Mouse (Mus musculus) intestine, embryonic 16.5 days (tissue): ENCODE results near the gene Krt35. TPM values are rescaled to one million over a fixed set of nuclear protein-coding genes. Genes with fewer than 3 reads are reported as not detected.

Experiments
- polyA plus RNA-seq: library from polyadenylated mRNA; unstranded; fragments of >200 nt; fragmentation: Nextera tagmentation; extraction: Ambion mirVana; gene quantifications from 2 replicates; pipeline ENCODE4 v1.2.1, GENCODE M21; 2015

Krt35 gene
- polyA plus RNA-seq, 1 experiment from 2014 or later: 0.07 TPM

Other genes starting within 250 kb of the Krt35 start
- not detected in 2 replicates for gene Krtap4-16, start 244.6 kb downstream of the Krt35 start, polyA plus RNA-seq
- gene Gm11568, start 238.3 kb downstream of the Krt35 start, polyA plus RNA-seq: not detected in 2 replicates
- gene Gm11559, start 231.8 kb downstream of the Krt35 start, polyA plus RNA-seq: not detected in 2 replicates
- gene Krtap9-1, start 222.9 kb downstream of the Krt35 start, polyA plus RNA-seq: not detected in 2 replicates
- gene Gm11567, start 217.1 kb downstream of the Krt35 start, polyA plus RNA-seq: not detected in 2 replicates
- not detected in 2 replicates for gene Krtap31-1, start 188.3 kb downstream of the Krt35 start, polyA plus RNA-seq
- not detected in 2 replicates for gene Gm11565, start 181.5 kb downstream of the Krt35 start, polyA plus RNA-seq
- gene Krtap31-2, start 159.9 kb downstream of the Krt35 start, polyA plus RNA-seq: not detected in 2 replicates
- gene Krtap9-5, start 147.8 kb downstream of the Krt35 start, polyA plus RNA-seq: not detected in 2 replicates
- not detected in 2 replicates for gene Krtap29-1, start 117.2 kb downstream of the Krt35 start, polyA plus RNA-seq
- not detected in 2 replicates for gene Krtap16-1, start 109.6 kb downstream of the Krt35 start, polyA plus RNA-seq
- not detected in 2 replicates for gene Krtap17-1, start 102.2 kb downstream of the Krt35 start, polyA plus RNA-seq
- not detected in 2 replicates for gene Krt33a, start 80.0 kb downstream of the Krt35 start, polyA plus RNA-seq
- not detected in 2 replicates for gene Krt33b, start 66.4 kb downstream of the Krt35 start, polyA plus RNA-seq
- gene Krt34, start 54.7 kb downstream of the Krt35 start, polyA plus RNA-seq: not detected in 2 replicates
- not detected in 2 replicates for gene Krt31, start 45.7 kb downstream of the Krt35 start, polyA plus RNA-seq
- gene Krt32, start 8.0 kb downstream of the Krt35 start, polyA plus RNA-seq: not detected in 2 replicates
- 0.10 TPM in 1 of 2 replicates, not detected in the other for gene Krt36, start 9.4 kb upstream of the Krt35 start, polyA plus RNA-seq
- gene Krt13, start 25.3 kb upstream of the Krt35 start, polyA plus RNA-seq: 0.29 TPM in 1 of 2 replicates, not detected in the other
- 2.2 and 4.5 TPM in 2 replicates for gene Krt15, start 39.7 kb upstream of the Krt35 start, polyA plus RNA-seq
- gene Krt19, start 52.4 kb upstream of the Krt35 start, polyA plus RNA-seq: 884 and 955 TPM in 2 replicates
- not detected in 2 replicates for gene Krt9, start 97.0 kb upstream of the Krt35 start, polyA plus RNA-seq
- gene Krt14, start 111.3 kb upstream of the Krt35 start, polyA plus RNA-seq: 7.3 and 7.9 TPM in 2 replicates
- not detected in 2 replicates for gene Krt16, start 152.7 kb upstream of the Krt35 start, polyA plus RNA-seq
- gene Krt17, start 164.8 kb upstream of the Krt35 start, polyA plus RNA-seq: 11.5 and 11.8 TPM in 2 replicates
- not detected in 2 replicates for gene Krt42, start 173.6 kb upstream of the Krt35 start, polyA plus RNA-seq
- 1,811 and 1,878 TPM in 2 replicates for gene Eif1, start 223.6 kb upstream of the Krt35 start, polyA plus RNA-seq
- 0.77 and 0.80 TPM in 2 replicates for gene Gast, start 238.2 kb upstream of the Krt35 start, polyA plus RNA-seq